Mouse (Mus musculus): ENCODE measurements around the gene Gabarapl2. TPM values are rescaled to one million over a fixed set of nuclear protein-coding genes. Genes with fewer than 3 reads are reported as not detected.

Gene Gabarapl2
- polyA plus RNA-seq, 1 experiment from 2014 or later = 173 TPM

DNA sequence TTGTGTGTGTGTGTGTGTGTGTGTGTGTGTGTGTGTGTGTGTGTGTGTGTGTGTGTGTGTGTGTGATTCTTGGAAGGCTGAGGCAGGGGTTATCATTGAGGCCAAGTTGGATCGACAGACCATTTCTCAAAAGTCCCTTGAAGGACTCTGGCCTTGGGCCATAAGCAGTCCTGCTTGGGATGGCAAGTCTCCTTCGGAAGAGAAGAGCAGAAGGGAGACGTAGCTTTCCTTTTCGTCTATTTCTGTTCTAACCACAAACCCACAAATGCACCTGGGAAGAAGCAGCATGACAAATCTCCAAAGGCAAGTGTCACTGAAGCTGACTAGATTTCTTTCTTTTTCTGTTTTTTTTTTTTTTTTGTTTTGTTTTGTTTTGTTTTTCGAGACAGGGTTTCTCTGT, 15.4 kb downstream of the Gabarapl2 start:
- Histone ChIP-seq H3K27ac (no peak overlapping the region), H3K4me2 (no peak overlapping the region), H3K4me3 (replicated peaks) (no peak overlapping the region), H3K9ac (replicated peaks) (no peak overlapping the region), H3K27me3 (no peaks in the 10 kb centered on the region), H3K36me3 (peaks cover 82% of the 10 kb centered on the region), H3K4me1 (replicated peaks) (no peaks in the 10 kb centered on the region), H3K9me3 (no peaks in the 10 kb centered on the region)
- no peak for ATAC-seq (ENCODE audit: insufficient number of reproducible peaks, insufficient read depth, low FRiP score, low TSS enrichment, low read depth)
- 90% methylated on average over 5 of the region's 5 CpGs for WGBS

DNA sequence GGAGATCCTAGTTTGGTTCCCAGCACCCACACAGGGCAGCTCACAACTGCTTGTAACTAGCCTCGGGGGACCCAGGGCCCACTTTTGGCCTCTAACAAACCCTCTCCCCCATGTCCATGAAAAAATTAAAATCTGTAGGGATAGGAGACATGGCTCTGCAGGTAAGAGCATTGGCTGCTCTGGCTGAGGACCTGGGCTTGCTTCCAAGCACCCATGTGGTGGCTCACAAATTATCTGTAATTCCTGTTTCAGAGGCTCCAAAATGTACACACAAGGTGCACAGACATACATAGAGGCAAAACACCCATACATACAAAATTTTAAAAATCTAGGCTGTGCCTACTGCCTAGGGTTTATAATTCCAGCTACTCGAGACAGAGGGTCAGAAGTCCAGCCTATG, 16.7 kb downstream of the Gabarapl2 start:
- Histone ChIP-seq H3K4me2 (no peak overlapping the region), H3K4me3 (replicated peaks) (no peak overlapping the region), H3K9me3 (no peaks in the 10 kb centered on the region), H3K27ac (no peak overlapping the region), H3K27me3 (no peaks in the 10 kb centered on the region), H3K9ac (replicated peaks) (no peak overlapping the region), H3K36me3 (peaks cover 74% of the 10 kb centered on the region), H3K4me1 (replicated peaks) (no peaks in the 10 kb centered on the region)
- 89% methylated on average over 2 of the region's 2 CpGs for WGBS
- ATAC-seq (ENCODE audit: insufficient number of reproducible peaks, insufficient read depth, low FRiP score, low TSS enrichment, low read depth) = no peak

DNA sequence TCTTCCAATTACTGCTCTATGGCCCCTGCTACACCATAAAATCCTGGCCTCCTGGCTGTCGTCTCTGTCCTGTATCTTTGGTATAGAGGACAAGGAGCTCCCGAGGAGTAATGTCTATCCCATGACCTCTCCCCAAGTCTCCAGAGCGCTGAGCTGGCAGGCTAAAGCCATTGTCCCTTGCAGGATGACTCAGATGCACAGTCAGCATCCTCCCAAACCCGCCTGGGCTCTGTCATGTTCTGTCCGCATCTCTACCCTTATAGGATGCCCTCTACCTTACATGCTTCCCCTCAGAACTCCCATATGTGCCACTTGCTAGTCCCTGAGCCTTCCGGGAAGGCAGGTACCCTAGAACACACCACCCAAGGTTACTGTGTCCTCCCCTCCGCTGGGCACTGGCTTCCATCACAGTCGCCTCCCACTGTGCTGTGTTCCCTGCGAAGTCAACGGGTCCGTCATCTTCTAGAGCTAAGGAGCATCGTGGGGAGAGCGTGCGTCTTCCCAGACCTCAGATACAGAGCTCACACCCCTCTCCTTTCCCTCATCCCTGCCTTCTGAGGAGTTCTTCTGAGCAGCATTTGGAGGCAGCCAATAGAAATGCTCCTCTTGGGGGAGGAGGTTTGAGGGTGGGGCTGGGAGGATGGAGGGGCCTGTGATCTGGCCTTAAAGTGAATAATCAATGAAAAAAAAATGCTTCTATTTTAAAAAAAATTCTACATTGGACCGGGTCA, 20.3 kb downstream of the Gabarapl2 start:
- Histone ChIP-seq H3K4me3 (replicated peaks) (no peak overlapping the region), H3K9ac (replicated peaks) (no peak overlapping the region), H3K9me3 (no peaks in the 10 kb centered on the region), H3K36me3 (peaks cover 43% of the 10 kb centered on the region), H3K27me3 (no peaks in the 10 kb centered on the region), H3K4me1 (replicated peaks) (no peaks in the 10 kb centered on the region), H3K27ac (no peak overlapping the region), H3K4me2 (no peak overlapping the region)
- no peak for ATAC-seq (ENCODE audit: insufficient number of reproducible peaks, insufficient read depth, low FRiP score, low TSS enrichment, low read depth)
- 71% methylated on average over 15 of the region's 15 CpGs for WGBS

GRCm38 (mm10) chr8:111961330-111961729, 20.8 kb downstream of the Gabarapl2 start:
- ATAC-seq (ENCODE audit: insufficient number of reproducible peaks, insufficient read depth, low FRiP score, low TSS enrichment, low read depth) = no peak
- Histone ChIP-seq H3K27me3 (no peaks in the 10 kb centered on the region), H3K4me3 (replicated peaks) (no peak overlapping the region), H3K36me3 (peaks cover 38% of the 10 kb centered on the region), H3K4me2 (no peak overlapping the region), H3K27ac (no peak overlapping the region), H3K9ac (replicated peaks) (no peak overlapping the region), H3K9me3 (no peaks in the 10 kb centered on the region), H3K4me1 (replicated peaks) (no peaks in the 10 kb centered on the region)
- WGBS = 79% methylated on average over 3 of the region's 3 CpGs

GRCm38 (mm10) chr8:111962589-111962988, 22.1 kb downstream of the Gabarapl2 start:
- Histone ChIP-seq H3K4me2 (no peak overlapping the region), H3K4me3 (replicated peaks) (no peak overlapping the region), H3K9me3 (no peaks in the 10 kb centered on the region), H3K36me3 (peaks cover 25% of the 10 kb centered on the region), H3K4me1 (replicated peaks) (no peaks in the 10 kb centered on the region), H3K27me3 (no peaks in the 10 kb centered on the region), H3K27ac (no peak overlapping the region), H3K9ac (replicated peaks) (no peak overlapping the region)
- no peak for ATAC-seq (ENCODE audit: insufficient number of reproducible peaks, insufficient read depth, low FRiP score, low TSS enrichment, low read depth)
- 70% methylated on average over 1 of the region's 1 CpGs for WGBS

DNA sequence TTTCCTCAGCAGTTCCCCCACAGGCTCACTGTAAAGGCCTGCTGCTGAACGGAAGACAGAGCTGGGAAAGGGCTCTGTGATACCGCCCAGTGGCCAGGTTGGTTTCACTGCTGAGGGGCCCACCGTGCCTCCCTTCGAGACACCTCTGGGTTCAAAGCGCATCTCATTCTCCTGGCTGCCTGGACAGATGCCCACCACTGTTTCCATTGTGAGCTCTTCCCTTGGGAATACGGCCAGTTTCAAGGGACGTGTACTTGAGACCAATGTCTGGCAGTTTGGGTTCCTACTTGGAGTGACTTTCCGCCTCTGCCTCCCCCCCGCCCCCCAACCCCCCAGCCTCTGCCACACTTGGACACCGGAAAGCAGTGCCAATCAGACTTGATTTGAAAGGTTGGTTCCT, 22.6 kb downstream of the Gabarapl2 start:
- peaks cover 20% of the 10 kb centered on the region; the same call in 1 of the 2 replicates for H3K36me3 ChIP-seq
- H3K4me1 ChIP-seq (replicated peaks) = no peaks in the 10 kb centered on the region
- no peak for ATAC-seq (ENCODE audit: insufficient number of reproducible peaks, insufficient read depth, low FRiP score, low TSS enrichment, low read depth)
- no peak overlapping the region for H3K9ac ChIP-seq (replicated peaks)
- H3K27me3 ChIP-seq = no peaks in the 10 kb centered on the region
- no peak overlapping the region for H3K4me3 ChIP-seq (replicated peaks)
- no peak overlapping the region for H3K4me2 ChIP-seq
- no peaks in the 10 kb centered on the region for H3K9me3 ChIP-seq
- no peak overlapping the region for H3K27ac ChIP-seq
- whole genome bisulfite sequencing = 76% methylated on average over 10 of the region's 10 CpGs

- Histone ChIP-seq H3K4me2 (no peak overlapping the region), H3K27ac (no peak overlapping the region), H3K4me3 (replicated peaks) (no peak overlapping the region), H3K36me3 (peaks cover 16% of the 10 kb centered on the region; the same call in 1 of the 2 replicates), H3K9ac (replicated peaks) (no peak overlapping the region), H3K4me1 (replicated peaks) (0 out of 2 replicates have a peak, but pooled peaks cover 3% of the 10 kb centered on the region), H3K9me3 (no peaks in the 10 kb centered on the region), H3K27me3 (no peaks in the 10 kb centered on the region)
- no peak for ATAC-seq (ENCODE audit: insufficient number of reproducible peaks, insufficient read depth, low FRiP score, low TSS enrichment, low read depth)
- 83% methylated on average over 4 of the region's 4 CpGs for WGBS
Measured at GRCm38 (mm10) chr8:111963546-111963945, 23.0 kb downstream of the Gabarapl2 start.

GRCm38 (mm10) chr8:111964351-111964750, 23.8 kb downstream of the Gabarapl2 start:
- H3K4me2 ChIP-seq = no peak overlapping the region
- no peak for ATAC-seq (ENCODE audit: insufficient number of reproducible peaks, insufficient read depth, low FRiP score, low TSS enrichment, low read depth)
- no peak overlapping the region for H3K9ac ChIP-seq (replicated peaks)
- H3K27me3 ChIP-seq = no peaks in the 10 kb centered on the region
- no peak overlapping the region for H3K4me3 ChIP-seq (replicated peaks)
- 0 out of 2 replicates have a peak, but pooled peaks cover 4% of the 10 kb centered on the region for H3K4me1 ChIP-seq (replicated peaks)
- no peak overlapping the region for H3K27ac ChIP-seq
- H3K9me3 ChIP-seq = no peaks in the 10 kb centered on the region
- 51% methylated on average over 5 of the region's 5 CpGs for WGBS
- peaks cover 11% of the 10 kb centered on the region; the same call in 1 of the 2 replicates for H3K36me3 ChIP-seq

- H3K4me3 ChIP-seq (replicated peaks) = no peak overlapping the region
- peak overlapping the region; percentile 41; the same call in 1 of the 2 replicates for H3K27ac ChIP-seq
- H3K36me3 ChIP-seq = peaks cover 5% of the 10 kb centered on the region; the same call in 1 of the 2 replicates
- 77% methylated on average over 7 of the region's 7 CpGs for WGBS
- 0 out of 2 replicates have a peak, but pooled peaks cover 4% of the 10 kb centered on the region for H3K4me1 ChIP-seq (replicated peaks)
- H3K9ac ChIP-seq (replicated peaks) = no peak overlapping the region
- H3K4me2 ChIP-seq = no peak overlapping the region
- H3K9me3 ChIP-seq = no peaks in the 10 kb centered on the region
- ATAC-seq (ENCODE audit: insufficient number of reproducible peaks, insufficient read depth, low FRiP score, low TSS enrichment, low read depth) = no peak
- H3K27me3 ChIP-seq = no peaks in the 10 kb centered on the region
Measured at GRCm38 (mm10) chr8:111964849-111965561, 24.5 kb downstream of the Gabarapl2 start.

DNA sequence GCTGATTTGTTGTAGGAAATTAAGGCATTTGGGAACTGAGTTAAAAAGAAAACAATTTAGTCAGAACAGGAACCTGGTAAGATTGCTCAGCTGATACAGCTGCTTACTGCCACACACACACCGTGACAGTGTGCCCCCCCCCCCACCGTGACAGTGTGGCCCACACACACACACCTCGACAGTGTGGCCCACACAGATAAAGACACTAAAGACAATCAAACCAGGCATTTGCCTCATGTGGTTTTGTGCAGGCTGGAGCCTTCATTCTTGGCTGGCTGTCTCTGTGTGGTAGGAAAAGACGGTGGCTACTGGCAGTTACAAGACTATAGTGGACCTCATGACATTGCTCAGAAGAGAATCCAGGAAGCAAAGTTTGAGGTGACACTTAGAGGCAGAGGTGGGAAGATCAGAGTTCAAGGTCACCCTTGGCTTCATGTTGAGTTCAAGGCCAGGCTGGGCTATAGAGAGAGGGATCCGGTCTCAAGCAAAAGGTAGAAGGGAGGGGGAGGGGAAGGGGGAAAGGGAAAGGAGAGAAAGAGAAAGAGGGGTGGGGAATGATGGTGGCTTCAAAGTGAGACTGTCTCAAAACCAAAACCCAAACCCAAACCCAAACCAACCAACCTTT, 26.9 kb downstream of the Gabarapl2 start:
- Histone ChIP-seq H3K36me3 (peaks cover 12% of the 10 kb centered on the region), H3K27me3 (no peaks in the 10 kb centered on the region)
- 83% methylated on average over 5 of the region's 5 CpGs for WGBS

DNA sequence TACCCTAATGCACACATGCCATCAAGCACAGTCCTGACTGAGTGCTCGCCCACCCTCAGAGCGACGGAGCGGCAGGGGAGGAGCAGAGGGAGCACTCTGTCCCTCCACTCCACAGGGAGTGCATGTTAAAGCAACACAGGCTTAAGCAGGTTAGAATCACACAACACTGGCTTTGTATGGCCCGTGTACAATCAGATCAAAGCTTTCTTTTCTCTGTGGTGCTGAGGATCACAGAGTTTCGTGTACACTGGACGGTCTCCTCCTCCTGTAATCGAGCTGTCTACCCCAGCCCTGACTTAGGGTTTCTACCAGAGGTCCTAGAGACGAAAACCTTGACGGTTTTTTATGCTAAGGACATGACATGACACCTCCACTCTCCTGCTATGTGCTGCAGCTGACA, 28.0 kb downstream of the Gabarapl2 start:
- H3K4me3 ChIP-seq (replicated peaks) = no peak overlapping the region
- H3K9me3 ChIP-seq = no peaks in the 10 kb centered on the region
- no peak overlapping the region for H3K27ac ChIP-seq
- H3K27me3 ChIP-seq = no peaks in the 10 kb centered on the region
- no peak overlapping the region for H3K4me2 ChIP-seq
- H3K4me1 ChIP-seq (replicated peaks) = 0 out of 2 replicates have a peak, but pooled peaks cover 4% of the 10 kb centered on the region
- H3K9ac ChIP-seq (replicated peaks) = no peak overlapping the region
- no peak for ATAC-seq (ENCODE audit: insufficient number of reproducible peaks, insufficient read depth, low FRiP score, low TSS enrichment, low read depth)
- H3K36me3 ChIP-seq = peaks cover 21% of the 10 kb centered on the region
- WGBS = 90% methylated on average over 10 of the region's 10 CpGs

More for the DNA sequence above, 26.9 kb downstream of the Gabarapl2 start:
- no peaks in the 10 kb centered on the region for H3K9me3 ChIP-seq
- H3K4me3 ChIP-seq (replicated peaks) = no peak overlapping the region
- 0 out of 2 replicates have a peak, but pooled peaks cover 4% of the 10 kb centered on the region for H3K4me1 ChIP-seq (replicated peaks)
- no peak overlapping the region for H3K27ac ChIP-seq
- ATAC-seq (ENCODE audit: insufficient number of reproducible peaks, insufficient read depth, low FRiP score, low TSS enrichment, low read depth) = no peak
- H3K4me2 ChIP-seq = no peak overlapping the region
- no peak overlapping the region for H3K9ac ChIP-seq (replicated peaks)

All from limb, embryonic 12.5 days (tissue).